Mouse (Mus musculus): ENCODE data around the gene Gm17364. TPM values are rescaled to one million over a fixed set of nuclear protein-coding genes. Genes with fewer than 3 reads are reported as not detected.
"Not testable (repeated sequence)": the region's sequence is repeated elsewhere in the genome, so short reads cannot be mapped to it uniquely, and the experiment has no call there.

The Gm17364 gene
- not detected for total RNA-seq (2021)
- long read RNA-seq, experiment 1, partial matches to known transcripts: 0 of 5 reads
- long read RNA-seq, experiment 1, other reads (novel, unspliced or antisense): 5 of 5 reads
- long read RNA-seq, experiment 2: 0 reads

GRCm38 (mm10) chr13:41273927-41274650 lies at the start of gene Gm17364:
Gene Gm17364 (minus strand): TSS chr13:41273977.
- no peak for DNase-seq

GRCm38 (mm10) chr13:41321433-41321832 lies 47.7 kb upstream of the Gm17364 start:
- DNase-seq: no peak

- no peak for DNase-seq
Measured at GRCm38 (mm10) chr13:41320749-41321148, 47.0 kb upstream of the Gm17364 start.

- peak; percentile 85 to 91 for DNase-seq
Measured at GRCm38 (mm10) chr13:41302716-41303115, 28.9 kb upstream of the Gm17364 start.

- DNase-seq: no peak
Measured at GRCm38 (mm10) chr13:41300037-41300436, 26.3 kb upstream of the Gm17364 start.

- no peak for DNase-seq
Measured at GRCm38 (mm10) chr13:41298996-41299395, 25.2 kb upstream of the Gm17364 start.

GRCm38 (mm10) chr13:41298533-41298932 lies 24.8 kb upstream of the Gm17364 start:
- no peak for DNase-seq

- DNase-seq: no peak
Measured at GRCm38 (mm10) chr13:41296396-41296795, 22.6 kb upstream of the Gm17364 start.

- DNase-seq: peak in 1 of 2 experiments; percentile 11
Measured at GRCm38 (mm10) chr13:41295886-41296285, 22.1 kb upstream of the Gm17364 start.

- DNase-seq: no peak
Measured at GRCm38 (mm10) chr13:41293595-41293994, 19.8 kb upstream of the Gm17364 start.

GRCm38 (mm10) chr13:41291466-41291974 lies 17.7 kb upstream of the Gm17364 start:
- DNase-seq: no peak

GRCm38 (mm10) chr13:41286285-41286684 lies 12.5 kb upstream of the Gm17364 start:
- DNase-seq: no peak

- no peak for DNase-seq
Measured at GRCm38 (mm10) chr13:41285448-41285847, 11.7 kb upstream of the Gm17364 start.

GRCm38 (mm10) chr13:41283256-41283655 lies 9.5 kb upstream of the Gm17364 start:
- peak; percentile 64 to 76 for DNase-seq

GRCm38 (mm10) chr13:41280696-41281095 lies 6.9 kb upstream of the Gm17364 start:
- DNase-seq: no peak

- no peak for DNase-seq
Measured at GRCm38 (mm10) chr13:41267827-41268408, 5.9 kb downstream of the Gm17364 start.

GRCm38 (mm10) chr13:41263304-41264006 lies 10.3 kb downstream of the Gm17364 start:
- DNase-seq: no peak

- DNase-seq: not testable (repeated sequence)
Measured at GRCm38 (mm10) chr13:41261617-41262016, 12.2 kb downstream of the Gm17364 start.

- no peak for DNase-seq
Measured at GRCm38 (mm10) chr13:41257851-41258250, 15.9 kb downstream of the Gm17364 start.

- no peak for DNase-seq
Measured at GRCm38 (mm10) chr13:41256962-41257361, 16.8 kb downstream of the Gm17364 start.

GRCm38 (mm10) chr13:41256126-41256525 lies 17.7 kb downstream of the Gm17364 start:
- no peak for DNase-seq

- no peak for DNase-seq
Measured at GRCm38 (mm10) chr13:41252736-41253135, 21.0 kb downstream of the Gm17364 start.

- no peak for DNase-seq
Measured at GRCm38 (mm10) chr13:41252141-41252540, 21.6 kb downstream of the Gm17364 start.

Measured in adrenal gland, postnatal 36 days (tissue).